Mouse (Mus musculus) megakaryocyte, embryonic 14.5 days (primary cell): ENCODE data around the gene Bspry. TPM values are rescaled to one million over a fixed set of nuclear protein-coding genes. Genes with fewer than 3 reads are reported as not detected.

Experiments
- H3K27me3 ChIP-seq: replicated peaks from 2 replicates; pipeline ENCODE3; 2012; ENCODE audit warnings: inconsistent platforms
- H3K36me3 ChIP-seq: replicated peaks from 2 replicates; pipeline ENCODE3; 2012; ENCODE audit warnings: low read length, inconsistent platforms, mixed read lengths
- H3K4me1 ChIP-seq: 2 replicates; pipeline ENCODE4 v1.6.1; 2012; ENCODE audit warnings: inconsistent platforms
- H3K4me3 ChIP-seq: replicated peaks from 2 replicates; pipeline ENCODE3; 2012; ENCODE audit warnings: moderate library complexity, mild to moderate bottlenecking, inconsistent platforms
- H3K9me3 ChIP-seq: 2 replicates; pipeline ENCODE4 v1.6.1; 2012; ENCODE audit warnings: inconsistent platforms
- FLI1 ChIP-seq: IDR thresholded peaks from 2 replicates; pipeline ENCODE4 v1.6.1; 2012; ENCODE audit warnings: low read length, inconsistent platforms, mixed read lengths
- GATA1 ChIP-seq: IDR thresholded peaks from 3 replicates; pipeline ENCODE4 v1.6.1; 2012; ENCODE audit warnings: mixed read lengths, low read length, inconsistent platforms, borderline replicate concordance
- polyA plus RNA-seq: library from polyadenylated mRNA; stranded (reverse); fragments of >175 nt; gene quantifications from 2 replicates; pipeline ENCODE4 v1.2.3, GENCODE M21; 2012; ENCODE audit warnings: low replicate concordance; ENCODE audit not compliant: insufficient read depth

The Bspry gene
- polyA plus RNA-seq, 1 experiment, result not detected

- no peak for TF ChIP-seq GATA1
- TF ChIP-seq FLI1, result no peak
- peak overlapping the region; percentile 23 for H3K4me3 ChIP-seq
- H3K27me3 ChIP-seq, result peaks cover 31% of the 10 kb centered on the region
- no peaks in the 10 kb centered on the region for H3K9me3 ChIP-seq
- H3K36me3 ChIP-seq, result no peaks in the 10 kb centered on the region
- peaks cover 55% of the 10 kb centered on the region for H3K4me1 ChIP-seq
These were observed 1.1 kb downstream of the Bspry start for GRCm38 (mm10) chr4:62480709-62481605.

GRCm38 (mm10) chr4:62484928-62485327 lies 5.1 kb downstream of the Bspry start:
- H3K36me3 ChIP-seq, result no peaks in the 10 kb centered on the region
- no peaks in the 10 kb centered on the region for H3K9me3 ChIP-seq
- H3K4me3 ChIP-seq, result no peak overlapping the region
- peaks cover 29% of the 10 kb centered on the region for H3K27me3 ChIP-seq
- no peak for TF ChIP-seq GATA1
- TF ChIP-seq FLI1, result no peak
- peaks cover 47% of the 10 kb centered on the region for H3K4me1 ChIP-seq

GRCm38 (mm10) chr4:62485450-62486161 lies 5.8 kb downstream of the Bspry start:
- H3K4me1 ChIP-seq, result peaks cover 40% of the 10 kb centered on the region
- H3K27me3 ChIP-seq, result peaks cover 25% of the 10 kb centered on the region
- no peaks in the 10 kb centered on the region for H3K9me3 ChIP-seq
- no peaks in the 10 kb centered on the region for H3K36me3 ChIP-seq
- no peak overlapping the region for H3K4me3 ChIP-seq
- TF ChIP-seq FLI1, result no peak
- TF ChIP-seq GATA1, result no peak

GRCm38 (mm10) chr4:62486162-62486696 lies 6.4 kb downstream of the Bspry start:
- H3K4me1 ChIP-seq, result peaks cover 34% of the 10 kb centered on the region
- H3K9me3 ChIP-seq, result no peaks in the 10 kb centered on the region
- H3K27me3 ChIP-seq, result peaks cover 22% of the 10 kb centered on the region
- no peak for TF ChIP-seq GATA1
- TF ChIP-seq FLI1, result no peak
- H3K4me3 ChIP-seq, result no peak overlapping the region
- no peaks in the 10 kb centered on the region for H3K36me3 ChIP-seq

DNA sequence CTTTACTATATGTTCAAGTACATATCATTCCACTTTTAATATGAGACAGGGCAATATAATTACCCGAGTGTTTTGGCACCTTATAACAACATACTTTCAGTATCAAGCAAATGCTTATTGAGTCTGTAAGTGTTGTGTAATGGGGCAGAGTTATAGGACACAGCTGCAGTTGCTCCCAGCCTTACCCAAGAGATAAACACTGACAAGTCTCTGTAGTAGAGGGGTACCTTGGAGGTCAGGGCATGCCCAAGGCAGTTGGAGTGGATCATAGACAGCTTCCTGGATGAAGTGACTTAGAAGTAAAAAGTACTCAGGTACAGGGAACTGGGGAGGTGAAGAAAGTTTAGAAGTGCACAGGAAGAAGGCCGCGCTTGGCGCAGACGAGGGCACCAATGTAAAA lies 7.3 kb downstream of the Bspry start:
- no peaks in the 10 kb centered on the region for H3K36me3 ChIP-seq
- H3K4me1 ChIP-seq, result peaks cover 32% of the 10 kb centered on the region
- H3K27me3 ChIP-seq, result peaks cover 21% of the 10 kb centered on the region

GRCm38 (mm10) chr4:62487914-62488313 lies 8.1 kb downstream of the Bspry start:
- Histone ChIP-seq H3K9me3 (no peaks in the 10 kb centered on the region), H3K27me3 (peaks cover 26% of the 10 kb centered on the region), H3K4me3 (no peak overlapping the region), H3K4me1 (peaks cover 32% of the 10 kb centered on the region), H3K36me3 (no peaks in the 10 kb centered on the region)
- TF ChIP-seq GATA1 (no peak), FLI1 (no peak)

More for the DNA sequence above, 7.3 kb downstream of the Bspry start:
- no peak overlapping the region for H3K4me3 ChIP-seq
- TF ChIP-seq GATA1, result no peak
- no peak for TF ChIP-seq FLI1
- no peaks in the 10 kb centered on the region for H3K9me3 ChIP-seq

GRCm38 (mm10) chr4:62492682-62493081 lies 12.8 kb downstream of the Bspry start:
- peaks cover 45% of the 10 kb centered on the region for H3K27me3 ChIP-seq
- no peaks in the 10 kb centered on the region for H3K36me3 ChIP-seq
- H3K9me3 ChIP-seq, result no peaks in the 10 kb centered on the region
- no peak overlapping the region for H3K4me3 ChIP-seq
- TF ChIP-seq FLI1 (no peak), GATA1 (no peak)
- H3K4me1 ChIP-seq, result peaks cover 12% of the 10 kb centered on the region

DNA sequence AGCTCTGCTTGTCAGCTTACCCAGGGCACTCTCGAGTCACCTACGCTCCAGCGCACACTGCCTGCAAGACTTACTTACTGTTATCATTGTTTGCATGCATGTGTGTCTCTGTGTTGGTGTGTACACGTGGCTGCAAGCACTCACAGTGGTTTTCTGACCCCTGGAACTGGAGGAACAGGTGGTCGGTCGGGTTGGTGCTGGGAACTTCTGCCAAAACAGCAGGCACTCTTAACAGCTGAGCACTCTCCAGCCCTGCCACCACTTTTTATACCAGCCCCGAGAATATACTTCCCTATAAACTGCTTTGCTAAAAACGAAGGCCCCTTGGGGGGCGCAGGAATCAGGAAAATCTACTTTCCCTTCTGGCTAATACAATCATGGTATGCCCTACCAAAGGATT lies 14.4 kb downstream of the Bspry start:
- Histone ChIP-seq H3K4me1 (peaks cover 12% of the 10 kb centered on the region), H3K27me3 (peaks cover 39% of the 10 kb centered on the region), H3K4me3 (peak overlapping the region; percentile 24), H3K36me3 (peaks cover 10% of the 10 kb centered on the region), H3K9me3 (no peaks in the 10 kb centered on the region)
- TF ChIP-seq FLI1, result no peak
- TF ChIP-seq GATA1, result no peak

GRCm38 (mm10) chr4:62495946-62496345 lies 16.1 kb downstream of the Bspry start:
- peaks cover 14% of the 10 kb centered on the region for H3K4me1 ChIP-seq
- TF ChIP-seq GATA1 (no peak), FLI1 (no peak)

More at GRCm38 (mm10) chr4:62495946-62496345, 16.1 kb downstream of the Bspry start:
- Histone ChIP-seq H3K36me3 (peaks cover 15% of the 10 kb centered on the region), H3K9me3 (no peaks in the 10 kb centered on the region), H3K27me3 (peaks cover 37% of the 10 kb centered on the region), H3K4me3 (no peak overlapping the region)
